Mouse (Mus musculus): ENCODE results near the gene Hnrnpl.

The Hnrnpl gene

DNA sequence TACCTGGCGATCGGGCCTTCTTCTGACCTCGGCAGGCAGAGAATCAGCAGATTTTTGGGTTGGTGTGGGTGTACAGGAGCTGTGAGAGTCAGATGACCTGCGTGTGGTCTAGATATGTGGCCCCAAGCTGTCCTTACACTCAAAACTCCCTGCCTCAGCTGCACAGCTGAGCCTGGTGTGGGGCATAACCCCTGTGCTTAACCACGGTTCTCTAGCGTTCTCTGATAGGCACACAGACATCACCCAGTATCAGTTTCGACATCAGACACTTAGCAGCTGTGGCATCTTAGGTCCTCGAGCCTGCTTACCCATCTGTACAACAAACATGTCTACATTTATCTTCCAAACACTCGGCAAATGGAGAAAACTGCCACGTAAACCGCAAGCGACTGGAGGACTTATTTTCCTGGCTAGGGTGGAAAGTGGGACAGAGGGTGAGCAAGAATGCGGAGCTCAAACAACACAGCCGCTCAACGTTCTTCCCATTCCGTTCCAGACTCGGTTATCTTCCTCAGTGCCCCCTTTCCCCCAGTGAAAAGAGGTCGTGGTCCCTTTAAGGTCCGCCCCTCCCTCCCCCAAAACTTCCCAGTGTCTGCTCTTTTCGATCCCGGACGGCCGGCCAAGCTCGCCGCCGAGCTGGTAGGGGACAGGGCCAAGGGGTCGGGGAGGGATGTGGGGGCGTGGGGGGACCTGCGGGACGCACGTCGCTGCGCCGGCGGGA lies at the start of gene Hnrnpl:
TSS of gene Hnrnpl (plus strand) at position 321 of the 721 bp plus-strand sequence.
- in situ Hi-C loops (cut with MboI, MseI), result loop anchor here (5.0 kb wide), 1 partner anchor 1789 kb away; the partner anchor contains the start of gene Zbtb32

DNA sequence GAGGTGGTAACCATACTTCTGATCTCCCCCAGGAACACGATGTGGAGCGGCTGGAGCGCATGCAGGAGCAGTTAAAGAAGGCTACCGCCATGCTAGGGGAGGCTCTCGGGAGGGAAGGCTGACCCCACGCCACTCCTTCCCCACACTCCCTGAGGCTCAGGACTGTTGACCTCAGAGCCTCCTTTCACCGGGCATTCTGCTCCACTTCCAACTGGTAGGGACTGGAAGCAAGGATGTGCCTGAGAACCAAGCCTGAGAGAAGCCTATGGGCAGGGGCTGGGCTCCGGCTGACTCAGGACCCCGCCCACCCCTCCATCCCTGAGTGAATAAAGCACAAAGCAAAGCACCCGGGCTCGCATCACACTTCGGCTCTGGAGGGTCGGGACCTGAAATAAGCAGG lies 49.7 kb upstream of the Hnrnpl start:
- in situ Hi-C loops (cut with MboI, MseI), result no loop called here

DNA sequence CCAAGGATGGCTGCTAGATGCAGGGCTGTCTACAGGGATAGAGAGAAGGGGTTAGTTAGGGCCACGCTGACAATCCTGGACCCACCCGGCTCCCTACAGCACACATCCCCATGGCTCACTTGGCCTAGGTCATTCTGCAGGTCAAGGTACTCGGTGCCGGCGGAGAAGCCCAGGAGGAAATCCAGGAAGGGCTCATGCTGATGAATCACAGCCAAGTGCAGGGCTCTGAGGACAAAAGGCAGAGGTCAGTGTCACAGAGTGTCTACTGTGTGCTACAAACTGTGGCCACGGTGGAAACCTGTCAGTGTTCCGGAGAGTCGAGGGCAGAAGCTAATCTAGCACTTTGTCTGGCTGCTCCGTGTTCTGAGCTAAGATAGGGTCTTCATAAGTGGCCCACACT lies 46.4 kb upstream of the Hnrnpl start:
- in situ Hi-C loops (cut with MboI, MseI), result no loop called here

DNA sequence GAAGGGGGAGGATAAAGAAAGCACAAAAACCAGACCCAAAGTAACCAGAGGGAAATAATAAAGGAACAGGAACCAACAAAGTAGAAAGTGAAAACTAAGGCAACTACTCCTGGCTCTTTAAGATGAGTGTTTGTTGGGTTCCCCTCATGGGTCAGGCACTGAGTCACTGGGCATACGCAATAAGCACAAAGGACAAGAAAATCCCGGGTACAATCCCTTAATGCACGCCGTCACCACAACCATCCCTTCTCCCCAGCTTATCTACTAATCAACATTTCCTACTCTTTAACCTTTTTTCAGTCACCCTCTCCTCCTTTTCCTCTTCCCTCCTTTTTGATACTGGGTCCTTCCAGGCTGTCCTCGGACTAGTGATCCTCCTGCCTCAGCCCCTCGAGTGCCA lies 43.1 kb upstream of the Hnrnpl start:
- in situ Hi-C loops (cut with MboI, MseI), result no loop called here

DNA sequence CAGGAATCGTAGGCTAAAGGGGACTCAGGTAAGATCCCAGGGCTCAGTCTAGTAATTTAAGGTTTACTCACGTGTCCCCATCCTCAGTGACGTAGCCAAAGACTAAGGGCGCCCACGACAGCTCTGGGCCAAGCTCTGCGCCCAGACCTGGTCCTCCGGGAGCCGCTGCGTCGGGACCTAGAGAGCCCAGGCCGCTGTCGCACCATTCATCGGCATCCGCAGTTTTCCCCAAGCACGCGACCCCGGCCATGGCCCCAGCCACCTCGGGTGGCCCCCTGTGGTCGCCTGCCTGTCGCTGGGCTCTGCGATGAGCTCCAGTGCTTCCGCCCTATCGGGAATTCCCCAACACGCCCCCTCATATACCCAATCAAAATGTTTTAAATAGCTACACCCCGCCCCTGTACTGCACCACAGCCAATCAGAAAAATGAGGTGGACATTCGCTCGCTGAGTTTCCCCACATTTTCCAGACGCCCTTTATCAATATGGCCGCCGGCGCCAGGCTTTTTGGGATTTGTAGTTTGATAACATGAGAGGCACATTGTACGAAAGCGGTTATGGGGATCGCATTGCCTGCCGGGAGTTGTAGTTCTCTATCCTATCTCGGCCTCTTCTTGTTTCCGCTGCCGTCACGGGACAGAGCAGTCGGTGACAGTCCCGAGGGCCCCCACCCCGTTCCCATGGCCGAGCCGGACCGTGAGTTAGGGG lies 42.0 kb upstream of the Hnrnpl start, which contains the start of gene Sirt2:
TSS of gene Sirt2 (plus strand) at position 563 of the 707 bp plus-strand sequence.
- in situ Hi-C loops (cut with MboI, MseI), result no loop called here

DNA sequence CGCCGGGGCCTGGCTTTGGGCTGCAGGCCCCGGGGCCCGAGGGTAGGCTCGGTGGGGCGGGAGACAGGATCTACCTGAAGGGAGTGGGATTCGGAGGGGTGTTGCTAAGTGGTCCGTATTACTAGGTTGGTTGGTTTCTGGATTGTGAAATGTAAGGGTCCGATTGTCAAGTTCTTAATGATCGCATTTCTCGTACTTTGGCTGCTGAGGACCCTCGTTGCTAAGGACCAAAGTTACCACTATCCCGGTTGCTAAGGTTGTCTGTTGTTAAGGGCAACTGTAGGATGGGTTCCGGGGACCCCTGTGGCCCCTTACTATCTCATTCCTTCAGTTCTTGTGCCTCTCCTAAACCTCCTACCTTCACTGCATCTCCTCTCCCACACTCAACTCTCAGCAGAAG lies 41.4 kb upstream of the Hnrnpl start:
- in situ Hi-C loops (cut with MboI, MseI), result no loop called here

DNA sequence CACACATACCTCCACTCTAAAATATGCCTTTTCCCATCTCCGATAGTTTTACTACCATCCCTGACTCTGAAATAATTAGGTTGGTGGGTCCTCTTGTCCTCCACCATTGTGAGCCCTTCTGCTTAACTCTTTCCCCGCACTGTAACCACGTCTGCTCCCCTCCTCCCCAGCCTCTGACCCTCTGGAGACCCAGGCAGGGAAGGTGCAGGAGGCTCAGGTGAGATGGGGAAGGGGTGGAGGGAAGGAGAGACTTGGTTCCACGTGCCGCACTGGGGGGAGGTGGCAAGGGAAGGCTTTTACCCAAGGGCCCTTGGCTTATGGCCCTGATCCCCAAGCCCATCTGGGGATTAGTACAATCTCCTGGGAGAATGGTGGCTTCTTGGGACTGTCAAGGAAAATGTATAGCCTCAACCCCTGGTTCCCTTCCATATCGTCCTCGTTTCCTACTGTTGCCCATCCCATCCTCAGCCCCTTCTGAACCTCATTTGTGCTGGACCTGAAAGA lies 40.8 kb upstream of the Hnrnpl start, which contains the start of gene Nfkbib:
TSS of gene Nfkbib (minus strand) at position 51 of the 504 bp plus-strand sequence.
- in situ Hi-C loops (cut with MboI, MseI), result no loop called here

DNA sequence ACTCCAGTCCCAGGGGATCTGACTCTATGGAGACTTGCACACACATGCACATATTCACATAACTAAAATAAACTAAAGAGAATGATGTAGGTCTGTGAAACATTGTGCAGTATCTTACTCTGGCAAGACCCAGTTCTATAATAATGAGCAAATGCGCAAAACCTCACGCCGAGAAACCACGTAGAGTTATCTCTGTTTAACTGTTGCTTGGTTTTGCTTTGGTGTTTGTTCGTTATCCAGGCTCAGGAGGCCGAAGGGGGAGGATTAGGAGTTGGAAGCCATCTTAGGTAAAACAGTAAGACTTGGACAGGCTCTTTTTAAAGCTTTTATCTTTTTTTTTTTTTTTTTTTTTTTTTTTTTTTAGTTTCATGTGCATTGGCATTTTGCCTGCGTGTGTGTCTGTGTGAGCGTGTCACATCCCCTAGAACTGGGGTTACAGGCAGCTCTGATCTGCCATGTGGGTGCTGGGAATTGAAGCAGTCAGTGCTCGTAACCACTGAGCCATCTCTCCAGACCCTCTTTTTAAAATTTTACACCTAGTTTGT lies 38.9 kb upstream of the Hnrnpl start:
- in situ Hi-C loops (cut with MboI, MseI), result no loop called here

DNA sequence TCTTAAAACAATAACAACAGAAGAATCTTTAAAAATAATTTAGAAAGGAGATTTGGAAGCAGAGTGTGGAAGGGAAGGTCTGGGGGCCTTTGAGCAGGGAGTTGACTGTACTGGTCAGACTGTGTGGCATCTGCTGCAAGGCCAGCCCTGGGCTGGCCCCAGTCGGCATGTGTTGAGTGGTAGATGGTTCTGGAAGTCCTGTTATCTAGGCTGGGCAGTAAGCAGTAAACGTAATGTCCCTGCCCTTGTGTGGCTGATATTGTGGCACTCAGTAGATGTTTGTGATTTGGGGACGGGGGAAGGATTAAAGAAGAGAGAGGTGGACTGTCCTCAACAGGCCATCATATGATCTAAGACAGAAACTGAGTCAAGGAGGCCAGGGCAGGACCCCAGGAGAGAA lies 38.0 kb upstream of the Hnrnpl start:
- in situ Hi-C loops (cut with MboI, MseI), result no loop called here

DNA sequence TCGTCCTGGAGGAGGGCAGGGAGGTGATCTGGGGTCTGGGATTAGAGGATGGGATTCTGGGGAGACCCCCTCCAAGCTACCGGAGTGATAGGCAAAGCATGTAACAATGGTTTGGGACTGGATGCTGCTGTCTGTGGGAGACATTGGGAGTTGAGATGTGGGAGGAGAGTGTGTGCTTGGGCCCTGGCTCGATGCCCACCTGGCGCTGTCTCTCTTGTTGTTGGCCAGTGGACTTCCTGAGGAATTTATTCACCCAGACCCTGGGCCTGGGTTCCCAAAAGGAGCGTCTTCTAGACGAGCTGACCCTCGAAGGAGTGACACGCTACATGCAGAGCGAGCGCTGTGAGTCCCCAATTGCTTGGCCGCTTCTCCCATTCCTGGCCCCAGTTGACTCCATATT lies 36.5 kb upstream of the Hnrnpl start:
- in situ Hi-C loops (cut with MboI, MseI), result no loop called here

DNA sequence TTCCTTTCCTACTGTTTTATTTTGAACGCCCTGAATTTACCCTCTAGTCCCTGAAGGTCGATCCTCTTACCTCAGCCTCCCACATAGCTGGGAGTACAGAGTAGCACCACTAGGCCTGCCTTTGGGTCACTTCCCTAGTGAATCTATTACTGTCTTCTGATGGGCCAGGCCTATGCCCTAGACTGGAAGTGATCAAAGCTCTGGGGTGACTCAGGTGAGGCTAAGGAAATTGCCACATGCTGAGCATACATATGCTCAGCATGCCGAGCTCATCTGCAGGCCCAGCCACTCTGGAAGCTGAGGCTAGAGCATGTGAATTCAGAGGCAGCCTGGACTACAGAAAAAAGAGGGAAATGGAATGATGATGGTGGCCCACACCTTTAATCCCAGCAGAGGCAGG lies 35.2 kb upstream of the Hnrnpl start:
- in situ Hi-C loops (cut with MboI, MseI), result no loop called here

DNA sequence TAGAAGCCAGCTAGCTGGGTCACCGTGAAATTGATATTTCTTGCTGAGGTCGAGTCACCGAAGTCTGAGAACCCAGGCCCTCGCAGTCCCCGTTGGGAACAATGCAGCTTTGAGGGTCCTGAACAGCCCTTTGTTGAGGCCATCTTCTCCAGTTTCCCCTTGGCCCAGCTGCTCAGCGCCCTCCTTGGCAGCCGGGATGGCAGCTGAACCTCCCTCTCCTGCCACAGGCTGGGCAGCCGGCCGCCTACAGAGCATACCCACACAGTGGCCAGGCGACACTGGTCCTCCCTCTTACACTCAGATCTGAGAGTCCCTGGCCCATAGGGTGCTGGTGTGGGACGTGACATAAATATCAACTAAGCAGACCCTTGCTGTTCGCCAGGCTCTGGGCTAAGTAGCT lies 34.2 kb upstream of the Hnrnpl start:
- in situ Hi-C loops (cut with MboI, MseI), result no loop called here

DNA sequence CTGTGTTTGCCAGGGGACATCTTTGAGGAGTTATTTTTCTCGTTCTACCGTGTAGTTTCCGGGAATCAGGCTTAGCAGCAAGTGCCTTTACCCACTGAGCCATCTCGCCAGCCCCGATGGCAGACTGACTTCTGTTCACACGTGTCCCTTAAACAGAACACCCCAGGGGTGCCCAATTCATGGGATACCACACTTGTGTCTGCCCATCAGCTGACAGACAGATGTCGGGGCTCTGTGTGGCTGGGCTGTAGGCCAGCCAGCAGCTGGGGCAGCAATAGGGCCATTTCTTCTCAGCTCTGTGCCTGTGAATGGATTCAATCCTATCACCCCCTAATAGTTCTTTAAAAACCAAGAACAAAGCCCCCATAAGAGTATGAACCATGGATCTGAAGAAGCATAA lies 33.2 kb upstream of the Hnrnpl start:
- in situ Hi-C loops (cut with MboI, MseI), result no loop called here

DNA sequence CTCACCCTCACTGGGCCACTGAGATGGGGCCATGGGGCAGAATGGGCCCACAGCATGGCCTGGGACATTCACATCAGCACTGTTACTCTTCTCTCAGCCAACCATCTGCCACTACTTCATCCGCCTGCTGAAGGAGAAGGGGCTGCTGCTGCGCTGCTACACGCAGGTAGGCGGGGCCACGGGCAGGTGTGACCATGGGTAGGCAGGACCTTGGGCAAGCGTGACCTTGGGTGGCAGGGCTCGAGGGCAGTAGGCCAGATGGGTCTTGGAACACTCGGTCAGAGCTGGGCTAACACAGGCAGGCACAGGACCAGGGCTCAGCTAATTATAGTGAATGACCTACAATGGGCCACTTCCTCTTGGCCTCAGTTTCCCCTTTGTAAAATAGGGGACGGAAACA lies 29.5 kb upstream of the Hnrnpl start:
- in situ Hi-C loops (cut with MboI, MseI), result no loop called here

DNA sequence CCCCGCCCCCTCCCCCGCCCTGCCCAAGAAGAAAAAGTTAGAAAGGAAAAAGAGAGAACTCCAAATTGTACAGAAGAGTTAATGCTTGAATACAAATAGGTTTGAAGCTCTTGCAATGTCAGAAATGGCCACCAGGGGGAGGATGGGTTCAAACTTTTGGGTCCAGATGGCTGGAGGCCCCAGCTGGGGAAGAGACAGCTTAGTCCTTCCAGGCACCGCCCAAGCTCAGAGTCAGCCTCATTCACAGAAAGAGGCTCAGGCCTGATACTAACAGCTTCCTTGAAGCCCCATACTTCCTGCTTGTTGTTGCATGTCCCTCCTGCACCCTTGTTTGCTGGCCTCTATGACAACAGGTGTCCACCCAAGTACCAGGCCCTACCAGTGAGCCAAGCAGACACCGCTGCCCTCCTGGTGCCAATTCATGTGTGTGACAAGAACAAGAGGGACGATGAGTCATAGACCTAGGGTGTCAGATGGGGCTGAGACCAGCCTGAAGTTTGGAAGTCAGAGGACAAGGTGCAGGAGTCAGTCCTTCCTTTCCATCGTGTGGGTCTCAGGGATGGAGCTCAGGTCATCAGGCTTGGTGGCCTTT lies 28.2 kb upstream of the Hnrnpl start:
- in situ Hi-C loops (cut with MboI, MseI), result no loop called here

DNA sequence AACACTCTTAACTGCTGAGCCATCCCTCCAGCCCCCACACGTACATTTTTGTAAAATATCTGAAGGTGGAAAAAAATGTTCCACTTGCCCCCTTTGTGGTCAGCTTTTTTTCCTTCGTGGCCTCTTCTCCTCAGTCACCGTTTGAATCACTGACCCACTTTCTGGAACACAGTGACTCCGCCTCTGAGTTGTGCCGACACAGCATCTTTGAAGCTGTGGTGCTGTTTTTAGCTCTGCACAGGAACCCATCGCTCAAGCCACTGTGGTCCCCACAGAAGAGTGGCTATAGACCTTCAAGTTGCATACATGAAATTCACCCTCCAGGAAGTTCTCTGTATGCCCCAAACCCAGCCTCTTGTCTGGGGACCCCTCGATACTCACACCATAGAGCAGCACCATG lies 27.5 kb upstream of the Hnrnpl start:
- in situ Hi-C loops (cut with MboI, MseI), result no loop called here

DNA sequence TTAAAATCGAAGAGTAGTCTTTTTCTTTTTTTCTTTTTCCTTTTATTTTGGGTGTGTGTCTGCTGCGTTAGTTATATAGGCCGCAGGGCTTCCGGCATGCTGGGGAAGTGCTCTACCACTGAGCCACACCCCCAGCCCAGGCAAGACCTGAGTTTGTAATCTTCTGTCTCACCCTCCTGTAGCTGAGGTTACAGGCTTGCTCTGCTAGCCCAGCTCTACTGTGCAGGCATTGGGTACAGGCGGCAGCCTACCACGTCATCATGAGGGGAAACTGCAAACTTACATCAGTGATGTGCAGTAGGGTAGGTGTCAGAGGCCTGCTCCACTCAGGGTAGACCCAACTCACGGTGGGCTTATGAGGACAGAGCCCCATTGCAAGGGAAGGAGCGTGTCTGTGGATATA lies 27.1 kb upstream of the Hnrnpl start:
- in situ Hi-C loops (cut with MboI, MseI), result no loop called here

DNA sequence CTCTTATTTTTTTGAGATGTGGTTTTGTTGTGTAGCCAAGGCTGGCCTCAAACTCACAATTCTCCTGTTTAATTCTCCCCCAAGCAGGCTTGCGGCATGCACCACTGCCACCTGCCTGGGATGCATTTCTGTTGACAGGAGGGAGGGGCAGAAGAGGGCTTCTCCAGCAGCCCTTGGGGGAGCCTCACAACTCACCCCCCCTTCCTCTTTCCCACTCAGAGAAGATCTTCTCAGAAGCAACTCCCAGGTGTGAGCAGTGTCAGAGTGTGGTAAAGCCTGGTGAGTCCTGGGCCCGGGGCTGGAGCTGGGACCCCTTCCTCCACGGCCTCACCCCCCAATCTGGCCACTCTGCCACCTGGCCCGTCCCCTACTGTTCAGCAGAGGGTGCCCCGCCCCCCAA lies 23.2 kb upstream of the Hnrnpl start:
- in situ Hi-C loops (cut with MboI, MseI), result no loop called here

DNA sequence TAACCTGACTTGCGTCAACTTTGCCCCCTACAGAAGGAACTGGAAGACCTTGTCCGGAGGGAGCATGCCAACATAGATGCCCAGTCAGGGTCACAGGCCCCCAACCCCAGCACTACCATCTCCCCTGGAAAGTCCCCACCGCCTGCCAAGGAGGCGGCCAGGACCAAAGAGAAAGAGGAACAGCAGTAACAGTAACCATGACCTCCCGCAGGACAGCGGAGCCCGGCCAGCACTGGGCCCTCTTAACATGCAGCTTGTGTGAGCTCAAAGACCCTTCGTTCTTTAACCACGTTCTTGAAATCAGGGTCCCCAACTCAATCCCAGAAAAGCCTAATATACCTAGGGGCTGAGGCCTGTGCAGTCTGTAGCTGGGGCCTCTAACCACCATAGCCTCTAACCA lies 20.5 kb upstream of the Hnrnpl start:
- in situ Hi-C loops (cut with MboI, MseI), result no loop called here

DNA sequence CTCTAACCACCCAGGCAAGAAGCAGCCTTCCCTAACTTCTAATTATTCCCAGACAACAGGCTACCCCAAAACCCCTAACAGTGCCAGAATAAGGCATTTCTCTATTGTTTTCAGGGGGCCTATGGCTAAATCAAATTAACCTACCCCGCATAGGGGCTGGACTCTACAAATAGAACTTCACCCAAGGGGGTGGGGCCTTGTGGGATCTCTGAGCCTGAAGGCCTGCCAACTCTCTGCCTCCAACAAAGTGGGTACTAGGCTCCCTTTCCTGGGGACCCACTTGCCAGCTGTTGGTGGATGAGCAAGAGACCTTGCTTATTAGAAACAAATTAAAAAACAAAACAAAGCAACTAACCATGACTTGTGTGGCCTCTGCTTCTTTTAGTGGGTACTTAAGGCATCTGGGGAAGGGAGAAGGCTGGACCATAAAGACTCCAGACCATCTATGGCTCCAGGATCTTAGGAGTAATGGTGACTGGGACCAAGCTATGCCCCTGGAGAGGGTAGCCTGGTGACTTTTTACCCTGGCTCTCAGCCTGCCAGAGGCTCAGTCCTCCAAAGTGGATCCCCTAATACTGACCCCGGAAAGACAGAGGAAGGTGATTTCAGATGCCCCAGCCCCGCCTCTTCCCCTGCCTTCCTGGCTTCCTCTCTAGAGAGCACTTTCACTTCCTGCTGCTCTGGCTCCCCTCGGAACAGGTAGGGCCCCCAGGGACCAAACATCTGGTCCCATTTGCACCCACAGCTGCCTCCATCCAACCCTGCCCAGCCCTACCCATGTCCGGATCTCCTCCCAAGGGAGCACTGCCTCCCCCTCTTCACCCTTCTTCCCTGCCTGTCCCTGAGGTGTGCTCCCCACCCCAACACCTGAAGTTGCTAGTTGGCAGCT lies 19.8 kb upstream of the Hnrnpl start, which contains the start of gene Rinl:
TSS of gene Rinl (plus strand) at position 663 of the 889 bp plus-strand sequence.
- in situ Hi-C loops (cut with MboI, MseI), result no loop called here

DNA sequence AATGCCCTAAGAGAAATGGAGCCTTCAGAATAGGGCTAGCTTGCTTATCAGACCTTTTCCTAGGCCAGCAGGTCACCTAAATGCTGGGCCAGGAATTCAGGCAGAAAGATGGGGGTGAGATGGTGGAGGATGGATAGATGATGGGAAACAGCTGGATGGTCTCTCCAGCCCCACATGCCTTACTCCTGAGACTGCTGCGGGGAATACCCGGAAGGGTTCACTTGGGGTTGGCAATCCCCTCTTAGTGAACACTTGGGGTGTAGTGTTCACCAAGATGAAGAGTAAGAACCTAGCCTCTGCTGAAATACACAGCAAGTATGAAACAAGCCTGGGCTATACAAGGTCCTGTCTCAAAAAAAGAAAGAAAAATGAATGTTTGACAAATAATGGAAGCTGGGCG lies 19.1 kb upstream of the Hnrnpl start:
- in situ Hi-C loops (cut with MboI, MseI), result no loop called here

Measured in regulatory T cell (primary cell).